Mouse (Mus musculus) G1E-ER4 (cell line): ENCODE results near the gene Ccdc141. TPM values are rescaled to one million over a fixed set of nuclear protein-coding genes. Genes with fewer than 3 reads are reported as not detected.

Source experiments
- GATA1 ChIP-seq: IDR thresholded peaks from one replicate; pipeline ENCODE4 v1.8.0; 2012; ENCODE audit warnings: low read length, inconsistent platforms
- polyA plus RNA-seq: library from polyadenylated mRNA; stranded (reverse); fragments of >175 nt; gene quantifications from 2 replicates; pipeline ENCODE4 v1.2.3, GENCODE M21; 2012

Ccdc141 gene
- polyA plus RNA-seq, 1 experiment: not detected

DNA sequence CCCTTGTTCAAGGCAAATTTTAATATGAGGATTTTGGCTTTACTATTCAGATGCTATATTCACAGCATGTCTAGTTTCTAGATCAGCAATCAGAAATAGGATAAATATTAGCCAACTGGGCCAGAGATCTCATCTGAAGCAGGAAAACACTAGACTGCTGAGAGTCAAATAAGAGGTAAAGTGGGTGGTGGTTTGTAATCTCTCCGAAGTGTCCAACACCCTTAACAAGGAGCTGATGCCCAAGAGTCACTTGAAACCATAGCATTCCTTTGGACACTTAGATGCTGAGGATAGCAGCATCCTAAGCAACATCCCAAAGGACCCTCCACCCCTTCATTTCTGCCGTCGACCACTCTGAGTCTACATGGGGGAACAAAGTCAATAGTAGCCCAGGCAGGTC is 5.8 kb downstream of the Ccdc141 start:
- TF ChIP-seq GATA1: no peak

GRCm38 (mm10) chr2:77163381-77163780 is 7.1 kb downstream of the Ccdc141 start:
- TF ChIP-seq GATA1: no peak

- TF ChIP-seq GATA1: no peak
Measured at GRCm38 (mm10) chr2:77162135-77162534, 8.3 kb downstream of the Ccdc141 start.

DNA sequence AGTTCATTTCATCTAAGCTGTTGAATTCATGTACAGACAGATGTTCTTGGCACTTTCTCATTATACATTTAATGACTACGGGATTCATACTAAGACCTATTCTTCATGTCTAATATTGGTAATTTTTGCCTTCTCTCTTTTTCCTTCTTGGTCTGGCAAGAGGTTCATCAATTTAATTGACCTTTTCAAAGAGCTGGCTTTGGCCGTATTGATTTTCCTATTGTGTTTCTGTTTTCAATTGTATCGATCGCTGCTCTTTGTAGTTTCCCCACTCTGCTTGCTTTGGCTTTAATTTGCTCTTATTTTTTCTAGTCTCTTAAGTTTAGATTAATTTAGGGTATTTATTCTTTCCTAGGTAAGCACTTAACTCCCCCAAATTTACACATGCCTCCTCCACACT is 12.9 kb downstream of the Ccdc141 start:
- no peak for TF ChIP-seq GATA1

- no peak for TF ChIP-seq GATA1
Measured at GRCm38 (mm10) chr2:77154080-77154479, 16.4 kb downstream of the Ccdc141 start.

- no peak for TF ChIP-seq GATA1
Measured at GRCm38 (mm10) chr2:77151255-77151654, 19.2 kb downstream of the Ccdc141 start.

- no peak for TF ChIP-seq GATA1
Measured at GRCm38 (mm10) chr2:77149576-77149975, 20.9 kb downstream of the Ccdc141 start.

- no peak for TF ChIP-seq GATA1
Measured at GRCm38 (mm10) chr2:77148215-77148614, 22.2 kb downstream of the Ccdc141 start.

DNA sequence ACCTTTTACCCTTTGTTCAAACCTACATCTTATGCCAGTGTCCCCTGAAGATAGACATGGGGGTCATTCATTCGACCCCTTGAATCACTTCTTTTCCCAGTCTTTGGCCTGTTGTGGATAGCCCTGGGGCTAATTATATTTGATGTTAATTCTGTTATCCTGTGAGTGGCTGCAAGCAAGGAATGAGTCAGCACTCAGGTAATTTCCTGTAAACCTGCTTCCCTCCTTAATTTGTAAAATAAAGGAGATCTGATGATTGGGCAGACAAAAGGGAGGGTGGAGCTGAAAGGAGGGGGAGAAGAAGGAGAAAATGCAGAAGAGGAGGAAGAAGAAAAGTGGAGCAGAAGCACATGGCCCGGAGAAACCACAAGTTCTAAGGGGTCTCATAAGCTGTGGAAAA is 23.5 kb downstream of the Ccdc141 start:
- TF ChIP-seq GATA1: no peak

DNA sequence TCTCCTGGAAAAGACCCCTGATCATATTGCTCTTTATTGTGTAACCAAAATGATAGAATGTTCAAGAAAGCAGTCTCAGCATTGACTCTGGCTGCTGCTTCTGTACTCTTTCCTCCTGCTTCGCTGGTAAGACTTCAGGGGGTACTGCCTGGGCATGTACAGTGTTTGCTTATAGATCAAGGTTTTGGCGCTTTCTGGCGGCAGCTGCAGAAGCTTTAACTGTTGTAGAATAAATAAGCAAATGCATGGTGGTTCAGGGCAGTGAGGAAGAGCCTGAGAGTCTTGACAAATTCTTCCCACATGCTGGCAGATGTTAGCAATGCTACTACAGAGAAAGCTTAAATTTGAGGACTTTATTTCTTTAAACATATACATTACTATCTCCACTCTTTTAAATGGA is 24.1 kb downstream of the Ccdc141 start:
- TF ChIP-seq GATA1: no peak

DNA sequence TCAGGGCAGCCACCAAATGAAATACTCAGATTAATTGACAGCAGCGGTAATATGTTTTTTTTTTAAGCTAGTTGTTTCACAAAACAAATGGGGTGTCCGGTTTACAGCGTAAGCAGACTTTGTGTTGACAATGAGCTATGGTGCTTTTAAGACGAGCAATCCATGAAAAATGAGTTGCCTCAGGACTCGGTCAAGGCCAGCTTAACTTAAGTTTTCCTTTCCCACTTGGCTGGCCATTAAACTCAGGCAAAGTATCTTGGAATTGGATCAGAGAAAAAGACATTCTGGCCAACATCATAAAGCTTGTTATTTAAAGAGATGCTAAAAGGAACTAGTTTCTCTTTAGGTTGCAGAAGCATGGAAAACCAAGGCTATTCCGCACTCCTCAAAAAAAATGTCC is 26.9 kb downstream of the Ccdc141 start:
- TF ChIP-seq GATA1: no peak

DNA sequence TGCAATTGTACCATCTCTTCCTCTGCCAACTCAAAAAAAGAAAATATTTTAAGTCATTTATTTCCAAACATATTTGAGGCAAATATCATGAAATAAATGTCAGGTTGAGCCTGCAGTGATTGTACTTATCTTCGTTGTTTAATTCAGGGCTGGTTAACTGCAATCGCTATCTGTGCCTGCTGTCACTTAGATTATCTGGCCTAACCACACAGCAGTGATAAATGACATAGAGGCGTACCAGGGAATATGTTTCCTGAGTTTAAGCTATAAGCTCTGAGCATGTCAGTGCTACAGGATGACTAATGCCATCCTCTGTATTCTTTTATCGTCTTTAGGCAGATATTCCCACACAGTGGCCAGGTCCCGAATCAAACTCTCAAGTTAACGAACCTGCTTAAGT is 31.6 kb downstream of the Ccdc141 start:
- no peak for TF ChIP-seq GATA1

DNA sequence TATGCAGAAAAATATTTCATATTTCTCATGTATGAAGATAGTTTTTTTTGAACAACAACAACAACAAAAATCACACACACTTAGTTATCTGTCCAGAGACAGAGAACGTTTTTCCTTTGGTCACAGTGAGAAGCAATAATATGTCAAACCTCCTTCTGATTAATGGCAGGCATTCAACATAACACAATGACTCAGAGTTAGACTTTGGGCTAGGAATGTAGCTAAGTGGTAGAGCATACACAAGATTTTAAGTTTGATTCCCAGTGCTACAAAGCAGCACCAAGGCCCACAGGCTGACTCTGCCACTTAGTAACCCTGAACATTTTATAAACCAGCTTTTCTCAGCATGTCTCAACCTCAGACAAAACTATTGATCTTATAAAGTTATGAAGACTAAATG is 35.5 kb downstream of the Ccdc141 start:
- TF ChIP-seq GATA1: no peak

- TF ChIP-seq GATA1: no peak
Measured at GRCm38 (mm10) chr2:77133407-77133806, 37.0 kb downstream of the Ccdc141 start.

GRCm38 (mm10) chr2:77126939-77127338 is 43.5 kb downstream of the Ccdc141 start:
- TF ChIP-seq GATA1: no peak

- no peak for TF ChIP-seq GATA1
Measured at GRCm38 (mm10) chr2:77118102-77118501, 52.3 kb downstream of the Ccdc141 start.

- TF ChIP-seq GATA1: no peak
Measured at GRCm38 (mm10) chr2:77114335-77114734, 56.1 kb downstream of the Ccdc141 start.

- no peak for TF ChIP-seq GATA1
Measured at GRCm38 (mm10) chr2:77113867-77114266, 56.6 kb downstream of the Ccdc141 start.
